Comparison of ENCODE assay signal across 10 mouse cellular contexts in the genomic region with DNA sequence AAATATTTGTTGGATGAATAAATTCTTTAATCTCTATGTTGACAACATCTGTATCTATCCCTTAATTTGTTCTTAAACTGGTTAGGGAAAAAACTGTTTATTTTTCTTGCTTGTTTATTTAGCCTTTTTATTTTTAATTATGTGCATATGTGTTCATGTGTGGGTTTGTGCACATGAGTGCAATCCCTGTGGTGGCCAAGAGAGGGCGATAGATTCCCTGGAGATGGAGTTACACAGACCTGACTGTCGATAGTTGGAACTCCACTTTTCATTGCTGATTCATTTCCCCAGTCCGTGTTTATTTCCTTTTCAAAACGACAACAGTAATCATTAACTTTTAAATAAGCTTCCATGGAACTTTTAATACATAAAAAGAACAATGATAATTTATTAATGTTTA. TPM values are rescaled to one million over a fixed set of nuclear protein-coding genes. Genes with fewer than 3 reads are reported as not detected.
DNase-seq lines count a peak whose midpoint lies in the region; ATAC-seq and TF ChIP-seq lines count a peak whose summit lies in the region.
"Had no signal": no experiment of that assay in that cellular context is flagged by ENCODE, and none has a peak within 500 bp of the region (broad histone marks: within the 10 kb centered on the region; RNA-seq: fewer than 3 reads in every experiment).

No protein-coding gene starts in this region.

- DNase-seq in hindbrain, embryonic 10.5 days (ENCODE audit: low spot score): peak; percentile 30
- DNase-seq in 416B (ENCODE audit: low read depth) (peak; percentile 67), MEL (ENCODE audit: low read depth, low spot score) (peak; percentile 53)
- DNase-seq in limb, embryonic 11.5 days (ENCODE audit: low spot score): peak; percentile 67
- no peak for DNase-seq in spleen, adult 12 weeks (ENCODE audit: low spot score)
- no peak for DNase-seq in gastrocnemius, postnatal 10 days
- no peak for DNase-seq in frontal cortex, postnatal 25 days (ENCODE audit: low spot score in 2 of 2)
- DNase-seq: cerebellum, adult 8-10 months had no signal

- no peak for ATAC-seq in hindbrain, embryonic 13.5 days (ENCODE audit: low FRiP score)
- ATAC-seq in limb, embryonic 11.5 days (ENCODE audit: insufficient number of reproducible peaks, low FRiP score, low TSS enrichment, low read depth): no peak
- ATAC-seq: inflammation-experienced regulatory T-cells, adult 6 months had no signal

- TF ChIP-seq RAD21 in MEL (IDR thresholded peaks at IDR 0.05; ENCODE audit: low read depth, low read length): peak; percentile 61

- TF ChIP-seq CTCF in MEL (IDR thresholded peaks at IDR 0.05 in 2 of 3, conservative IDR thresholded peaks at IDR 0.05 in 1 of 3; ENCODE audit: control insufficient read depth in 1 of 3, insufficient read depth in 1 of 3, low read depth in 2 of 3, low read length in 3 of 3, poor library complexity in 1 of 3, severe bottlenecking in 1 of 3): peak; percentile 58 to 68 (median 63)

- TF ChIP-seq POLR2A in MEL (IDR thresholded peaks at IDR 0.05; ENCODE audit: control insufficient read depth in 1 of 2, insufficient read depth in 1 of 2, low read depth in 1 of 2, low read length in 2 of 2, poor library complexity in 1 of 2): no peak

- H3K79me2 ChIP-seq in MEL (ENCODE audit: control insufficient read depth, insufficient read depth, low read length, poor library complexity): no peaks in the 10 kb centered on the region

- TF ChIP-seq EP300 in MEL (IDR thresholded peaks at IDR 0.05; ENCODE audit: low read depth in 1 of 2, low read length in 2 of 2): no peak

- H3K27me3 ChIP-seq in hindbrain, embryonic 10.5 days (ENCODE audit: insufficient read depth, poor library complexity, severe bottlenecking): no peaks in the 10 kb centered on the region
- H3K27me3 ChIP-seq in hindbrain, embryonic 13.5 days: no peaks in the 10 kb centered on the region
- no peaks in the 10 kb centered on the region for H3K27me3 ChIP-seq in MEL (ENCODE audit: control insufficient read depth in 1 of 2, insufficient read depth in 2 of 2, low read length in 2 of 2)
- no peaks in the 10 kb centered on the region for H3K27me3 ChIP-seq in limb, embryonic 11.5 days (ENCODE audit: control insufficient read depth, insufficient read depth, low read length)

- no peak overlapping the region for H3K9ac ChIP-seq in hindbrain, embryonic 13.5 days
- H3K9ac ChIP-seq in MEL (ENCODE audit: control insufficient read depth, low read depth, low read length, poor library complexity, severe bottlenecking): no peak overlapping the region
- no peak overlapping the region for H3K9ac ChIP-seq in limb, embryonic 11.5 days (ENCODE audit: low read length)

- H3K27ac ChIP-seq in hindbrain, embryonic 10.5 days: no peak overlapping the region
- no peak overlapping the region for H3K27ac ChIP-seq in hindbrain, embryonic 13.5 days
- H3K27ac ChIP-seq in MEL (ENCODE audit: control insufficient read depth, low read depth, low read length): no peak overlapping the region
- H3K27ac ChIP-seq in limb, embryonic 11.5 days (replicated peaks; ENCODE audit: low read depth, low read length): no peak overlapping the region

- H3K9me3 ChIP-seq in hindbrain, embryonic 10.5 days: no peaks in the 10 kb centered on the region
- H3K9me3 ChIP-seq in hindbrain, embryonic 13.5 days: no peaks in the 10 kb centered on the region
- H3K9me3 ChIP-seq in MEL (replicated peaks; ENCODE audit: insufficient read depth, low read length): no peaks in the 10 kb centered on the region
- no peaks in the 10 kb centered on the region for H3K9me3 ChIP-seq in limb, embryonic 11.5 days (ENCODE audit: control insufficient read depth, low read length)

- H3K4me2 ChIP-seq in hindbrain, embryonic 13.5 days: no peak overlapping the region
- H3K4me2 ChIP-seq in limb, embryonic 11.5 days (ENCODE audit: low read depth, severe bottlenecking): no peak overlapping the region

- WGBS in hindbrain, embryonic 10.5 days: 49% methylated on average over 4 of the region's 4 CpGs
- 55% methylated on average over 4 of the region's 4 CpGs for WGBS in hindbrain, embryonic 13.5 days
- 54% methylated on average over 4 of the region's 4 CpGs for WGBS in limb, embryonic 11.5 days

- no peaks in the 10 kb centered on the region for H3K36me3 ChIP-seq in hindbrain, embryonic 10.5 days
- no peaks in the 10 kb centered on the region for H3K36me3 ChIP-seq in hindbrain, embryonic 13.5 days
- no peaks in the 10 kb centered on the region for H3K36me3 ChIP-seq in MEL (ENCODE audit: control insufficient read depth in 1 of 2, insufficient read depth in 2 of 2, low read length in 2 of 2)
- H3K36me3 ChIP-seq in limb, embryonic 11.5 days (ENCODE audit: control insufficient read depth, insufficient read depth, low read length): no peaks in the 10 kb centered on the region

- no peaks in the 10 kb centered on the region for H3K4me1 ChIP-seq in hindbrain, embryonic 10.5 days (replicated peaks)
- no peaks in the 10 kb centered on the region for H3K4me1 ChIP-seq in hindbrain, embryonic 13.5 days (replicated peaks)
- no peaks in the 10 kb centered on the region for H3K4me1 ChIP-seq in MEL (ENCODE audit: control insufficient read depth in 1 of 2, insufficient read depth in 2 of 2, low read length in 2 of 2)
- no peaks in the 10 kb centered on the region for H3K4me1 ChIP-seq in limb, embryonic 11.5 days (ENCODE audit: control insufficient read depth, insufficient read depth, low read length)

- no peak overlapping the region for H3K4me3 ChIP-seq in hindbrain, embryonic 10.5 days
- no peak overlapping the region for H3K4me3 ChIP-seq in hindbrain, embryonic 13.5 days
- H3K4me3 ChIP-seq in MEL (ENCODE audit: control insufficient read depth in 1 of 2, insufficient read depth in 1 of 2, low read depth in 2 of 2, low read length in 2 of 2): no peak overlapping the region
- H3K4me3 ChIP-seq in limb, embryonic 11.5 days (ENCODE audit: low read depth, low read length): no peak overlapping the region

TF ChIP-seq in MEL, 35 proteins besides CTCF, POLR2A, EP300 and RAD21:
- TF ChIP-seq SMC3 (IDR thresholded peaks at IDR 0.05; ENCODE audit: low read depth, low read length) (peak; percentile 64), ZC3H11A (IDR thresholded peaks at IDR 0.05; ENCODE audit: low read depth, low read length) (no peak), HCFC1 (IDR thresholded peaks at IDR 0.05; ENCODE audit: low read depth, low read length) (no peak)

RNA-seq across cellular contexts. Expression of gene Casp6, which starts 31.2 kb away (rescaled TPM):
- polyA plus RNA-seq in hindbrain, embryonic 10.5 days (2016; fragmentation: Nextera tagmentation; extraction: Ambion mirVana): 74.5 and 77.1 TPM in 2 replicates
- polyA plus RNA-seq in hindbrain, embryonic 13.5 days (2015; fragmentation: Nextera tagmentation; extraction: Ambion mirVana): 36.5 and 38.7 TPM in 2 replicates
- 8.7 and 9.3 TPM in 2 replicates for total RNA-seq in MEL (2012; rRNA removed)
- polyA plus RNA-seq in MEL (2012; ENCODE audit: insufficient read depth in 1 of 2, insufficient read length in 2 of 2, low read depth in 1 of 2, low replicate concordance in 2 of 2, missing spikeins in 1 of 2): 10 to 100 TPM in 1 of 2 experiments, not detected in 1; 34.2 TPM
- polyA plus RNA-seq in limb, embryonic 11.5 days (2014; fragmentation: Nextera tagmentation; extraction: Ambion mirVana): 109 and 120 TPM in 2 replicates
- total RNA-seq in gastrocnemius, postnatal 10 days (2021): 1 to 10 TPM; 5.6 to 8.2 TPM

RNA-seq across cellular contexts. Expression of gene Mcub, which starts 37.6 kb away (rescaled TPM):
- polyA plus RNA-seq in hindbrain, embryonic 10.5 days (2016; fragmentation: Nextera tagmentation; extraction: Ambion mirVana): 1.8 and 2.0 TPM in 2 replicates
- 3.6 and 4.0 TPM in 2 replicates for polyA plus RNA-seq in hindbrain, embryonic 13.5 days (2015; fragmentation: Nextera tagmentation; extraction: Ambion mirVana)
- total RNA-seq in MEL (2012; rRNA removed): not detected in 2 replicates
- polyA plus RNA-seq in MEL (2012; ENCODE audit: insufficient read depth in 1 of 2, insufficient read length in 2 of 2, low read depth in 1 of 2, low replicate concordance in 2 of 2, missing spikeins in 1 of 2): not detected
- polyA plus RNA-seq in limb, embryonic 11.5 days (2014; fragmentation: Nextera tagmentation; extraction: Ambion mirVana): 12.5 and 14.1 TPM in 2 replicates
- total RNA-seq in gastrocnemius, postnatal 10 days (2021): 1 to 10 TPM in 1 of 2 experiments, under 1 TPM in 1; 0.95 to 1.2 TPM

RNA-seq across cellular contexts. Expression of gene Pla2g12a, which starts 54.0 kb away (rescaled TPM):
- 27.6 and 28.1 TPM in 2 replicates for polyA plus RNA-seq in hindbrain, embryonic 10.5 days (2016; fragmentation: Nextera tagmentation; extraction: Ambion mirVana)
- polyA plus RNA-seq in hindbrain, embryonic 13.5 days (2015; fragmentation: Nextera tagmentation; extraction: Ambion mirVana): 28.3 and 30.0 TPM in 2 replicates
- 93.5 and 101 TPM in 2 replicates for total RNA-seq in MEL (2012; rRNA removed)
- 100 to 1,000 TPM in 1 of 2 experiments, 10 to 100 TPM in 1; 89.8 to 251 TPM for polyA plus RNA-seq in MEL (2012; ENCODE audit: insufficient read depth in 1 of 2, insufficient read length in 2 of 2, low read depth in 1 of 2, low replicate concordance in 2 of 2, missing spikeins in 1 of 2)
- polyA plus RNA-seq in limb, embryonic 11.5 days (2014; fragmentation: Nextera tagmentation; extraction: Ambion mirVana): 23.9 and 25.9 TPM in 2 replicates
- total RNA-seq in gastrocnemius, postnatal 10 days (2021): 10 to 100 TPM; 18.4 to 22.9 TPM

Comparison
In these comparisons a context has a peak if more than half of its experiments do, and no peak if none do; other contexts are left out.
1. DNase-seq: peak in hindbrain, embryonic 10.5 days (single experiment), 416B (single experiment), MEL (single experiment) and limb, embryonic 11.5 days (single experiment); none in spleen, adult 12 weeks (single experiment), gastrocnemius, postnatal 10 days (single experiment) and frontal cortex, postnatal 25 days (0 of 2).